Mouse (Mus musculus): ENCODE measurements around the gene Vgll4.

DNA sequence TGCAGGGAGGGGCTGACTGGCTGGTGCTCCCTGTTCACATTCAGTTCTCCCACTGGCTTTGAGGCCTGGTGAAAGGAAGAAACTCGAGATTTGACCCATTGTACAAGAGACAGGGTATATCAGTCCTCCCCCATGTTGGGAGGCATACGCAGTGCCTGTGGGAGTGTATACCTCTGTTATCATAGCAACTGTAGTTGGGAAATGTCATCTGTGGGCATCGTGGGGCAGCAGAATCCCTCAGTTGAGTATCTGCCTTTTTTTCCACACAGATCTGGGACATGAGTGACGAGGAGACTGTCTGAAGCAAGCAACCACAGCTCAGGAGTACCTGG, 111.1 kb downstream of the Vgll4 start:
- no peak for TF ChIP-seq GATA1 (IDR thresholded peaks at IDR 0.05; ENCODE audit: low read length)
- TF ChIP-seq TAL1 (IDR thresholded peaks at IDR 0.05; ENCODE audit: low read length) = no peak

Data from erythroblast, embryonic 14.5 days (primary cell).